Mouse (Mus musculus) brain, adult 2 months (tissue): Measurements from ENCODE around the gene Olfr552.
"Not testable (repeated sequence)": the region's sequence is repeated elsewhere in the genome, so short reads cannot be mapped to it uniquely, and the experiment has no call there.

Experiments used
- DNase-seq: peaks from one replicate; pipeline ENCODE4 v3.0.0; 2011; ENCODE audit warnings: low read depth, low spot score

The Olfr552 gene

GRCm38 (mm10) chr7:102597378-102598031, at the start of gene Olfr552:
Olfr552 (plus strand) TSS chr7:102597770.
- peak; percentile 17 for DNase-seq

- no peak for DNase-seq
Observed at GRCm38 (mm10) chr7:102549570-102549969, 48.0 kb upstream of the Olfr552 start, which contains the start of gene Olfr549. Olfr549 (plus strand) TSS chr7:102549870.

- DNase-seq: no peak
Observed at GRCm38 (mm10) chr7:102553279-102553678, 44.3 kb upstream of the Olfr552 start.

GRCm38 (mm10) chr7:102564999-102565997, 32.3 kb upstream of the Olfr552 start, which contains the start of gene Trim21:
Trim21 (minus strand) TSS chr7:102565486.
- DNase-seq: peak; percentile 89

- DNase-seq: no peak
Observed at GRCm38 (mm10) chr7:102566219-102566618, 31.4 kb upstream of the Olfr552 start.

GRCm38 (mm10) chr7:102571142-102571541, 26.4 kb upstream of the Olfr552 start, which contains the start of gene Olfr550:
Olfr550 (plus strand) TSS chr7:102571442.
- DNase-seq: no peak

- no peak for DNase-seq
Observed at GRCm38 (mm10) chr7:102573174-102573830, 24.3 kb upstream of the Olfr552 start.

GRCm38 (mm10) chr7:102575998-102576397, 21.6 kb upstream of the Olfr552 start:
- no peak for DNase-seq

- DNase-seq: no peak
Observed at GRCm38 (mm10) chr7:102591786-102592185, 5.8 kb upstream of the Olfr552 start, which contains the start of gene Olfr551. Olfr551 (minus strand) TSS chr7:102591886.

GRCm38 (mm10) chr7:102618118-102618517, 20.5 kb downstream of the Olfr552 start, which contains the start of gene Olfr553:
Olfr553 (minus strand) TSS chr7:102618218.
- DNase-seq: no peak

- peak; percentile 14 for DNase-seq
Observed at GRCm38 (mm10) chr7:102619608-102620007, 22.0 kb downstream of the Olfr552 start.

- DNase-seq: not testable (repeated sequence)
Observed at GRCm38 (mm10) chr7:102620368-102620767, 22.8 kb downstream of the Olfr552 start.

- peak; percentile 61 for DNase-seq
Observed at GRCm38 (mm10) chr7:102636665-102637064, 39.1 kb downstream of the Olfr552 start.

- DNase-seq: no peak
Observed at GRCm38 (mm10) chr7:102638132-102638531, 40.6 kb downstream of the Olfr552 start, which contains the start of gene Olfr554. Olfr554 (plus strand) TSS chr7:102638432.

GRCm38 (mm10) chr7:102644945-102645344, 47.4 kb downstream of the Olfr552 start:
- not testable (repeated sequence) for DNase-seq
